Mouse (Mus musculus) olfactory bulb, adult 2 months (tissue): ENCODE measurements around the gene Myrf.

ENCODE experiments used
- CTCF ChIP-seq: fragments of 200-500 bp; IDR thresholded peaks from 2 replicates; pipeline ENCODE4 v1.5.1; 2012; ENCODE audit warnings: low read depth, mild to moderate bottlenecking, low read length, moderate library complexity; ENCODE audit not compliant: insufficient read depth
- POLR2A ChIP-seq: fragments of 200-500 bp; IDR thresholded peaks from 2 replicates; pipeline ENCODE4 v1.6.1; 2012; ENCODE audit warnings: mild to moderate bottlenecking, low read depth, low read length, moderate library complexity; ENCODE audit not compliant: insufficient read depth

- no peak for TF ChIP-seq CTCF
- no peak for TF ChIP-seq POLR2A
Measured at GRCm38 (mm10) chr19:10194337-10194736, 46.2 kb downstream of the Myrf start.
